Mouse (Mus musculus) E14TG2a.4 (cell line): ENCODE data around the gene Aff1.

ENCODE experiments used
- CTCF ChIP-seq: conservative IDR thresholded peaks from 2 replicates; pipeline ENCODE4 v1.5.1; 2014; ENCODE audit warnings: low read length
- NANOG ChIP-seq: IDR thresholded peaks from 2 replicates; pipeline ENCODE4 v1.6.1; 2014; ENCODE audit warnings: borderline replicate concordance, low read length, mixed read lengths
- POU5F1 ChIP-seq: IDR thresholded peaks from 2 replicates; pipeline ENCODE4 v1.6.1; 2014; ENCODE audit warnings: low read length, borderline replicate concordance

DNA sequence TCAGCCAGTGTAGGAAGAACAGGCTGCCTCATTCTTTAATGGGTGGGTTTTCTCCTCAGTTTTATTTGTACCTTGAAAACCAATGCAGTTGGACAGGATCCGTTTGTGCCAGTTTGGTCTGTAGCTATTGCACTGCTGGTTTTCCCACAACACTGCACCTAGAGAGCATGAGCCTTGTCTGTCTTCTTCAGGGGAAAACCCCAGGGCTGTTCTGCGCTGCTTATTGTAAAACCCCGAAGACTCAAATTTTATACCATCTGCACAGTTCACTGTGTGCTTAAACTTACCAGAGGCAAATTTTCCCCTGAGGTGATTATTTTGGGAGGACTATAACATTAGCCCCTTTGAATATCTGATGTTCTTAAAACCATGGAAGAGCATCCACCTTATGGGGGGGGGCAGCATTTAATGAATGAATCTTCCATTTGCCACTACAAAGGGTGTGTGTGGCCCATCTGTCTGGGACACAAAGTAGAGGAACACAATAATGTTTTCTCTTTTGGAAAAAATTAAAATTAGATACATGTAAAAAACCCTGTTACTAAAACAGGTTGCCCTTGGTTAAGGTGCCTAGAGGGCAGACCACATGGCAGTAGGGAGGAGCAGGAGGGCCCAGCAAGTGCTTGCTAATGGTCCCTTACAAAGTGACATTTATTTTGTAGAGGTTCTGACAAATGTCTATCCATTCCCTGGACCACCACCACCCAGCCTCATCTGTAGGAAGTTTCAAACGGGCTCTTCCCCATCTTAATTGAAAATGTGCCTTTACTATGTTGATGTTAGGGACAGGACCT, 160.8 kb downstream of the Aff1 start:
- TF ChIP-seq CTCF, result no peak
- TF ChIP-seq NANOG, result no peak
- TF ChIP-seq POU5F1, result no peak
